Mouse (Mus musculus): Measurements from ENCODE around the gene Xrcc6. TPM values are rescaled to one million over a fixed set of nuclear protein-coding genes. Genes with fewer than 3 reads are reported as not detected.

The Xrcc6 gene
- polyA plus RNA-seq, 1 experiment: 98.6 TPM

- Histone ChIP-seq H3K27me3 (ENCODE audit: control insufficient read depth, insufficient read depth, low read length, poor library complexity, severe bottlenecking) (no peaks in the 10 kb centered on the region), H3K4me1 (ENCODE audit: control insufficient read depth, insufficient read depth, low read length) (no peaks in the 10 kb centered on the region), H3K9ac (ENCODE audit: low read depth, poor library complexity, severe bottlenecking) (no peak overlapping the region), H3K9me3 (replicated peaks; ENCODE audit: control insufficient read depth, insufficient read depth, low read length, poor library complexity, severe bottlenecking) (no peaks in the 10 kb centered on the region), H3K27ac (ENCODE audit: insufficient read depth, low read length) (no peak overlapping the region), H3K4me3 (ENCODE audit: low read depth, low read length) (no peak overlapping the region), H3K36me3 (ENCODE audit: control insufficient read depth, insufficient read depth, low read length, poor library complexity, severe bottlenecking) (no peaks in the 10 kb centered on the region; the same call in none of the 2 replicates)
- TF ChIP-seq CTCF (IDR thresholded peaks at IDR 0.05; ENCODE audit: low read depth, low read length) (no peak), POLR2A (IDR thresholded peaks at IDR 0.05; ENCODE audit: insufficient read depth, low read length) (no peak), EP300 (IDR thresholded peaks at IDR 0.05; ENCODE audit: insufficient read depth, low read depth, low read length) (no peak)
Observed at GRCm38 (mm10) chr15:82004257-82004656, 16.6 kb downstream of the Xrcc6 start.

GRCm38 (mm10) chr15:82011947-82012346 lies 24.3 kb downstream of the Xrcc6 start:
- no peak for TF ChIP-seq EP300 (IDR thresholded peaks at IDR 0.05; ENCODE audit: insufficient read depth, low read depth, low read length)
- TF ChIP-seq POLR2A (IDR thresholded peaks at IDR 0.05; ENCODE audit: insufficient read depth, low read length): no peak
- no peak for TF ChIP-seq CTCF (IDR thresholded peaks at IDR 0.05; ENCODE audit: low read depth, low read length)
- Histone ChIP-seq H3K36me3 (ENCODE audit: control insufficient read depth, insufficient read depth, low read length, poor library complexity, severe bottlenecking) (no peaks in the 10 kb centered on the region), H3K4me1 (ENCODE audit: control insufficient read depth, insufficient read depth, low read length) (no peaks in the 10 kb centered on the region), H3K9me3 (replicated peaks; ENCODE audit: control insufficient read depth, insufficient read depth, low read length, poor library complexity, severe bottlenecking) (no peaks in the 10 kb centered on the region), H3K27ac (ENCODE audit: insufficient read depth, low read length) (no peak overlapping the region), H3K9ac (ENCODE audit: low read depth, poor library complexity, severe bottlenecking) (no peak overlapping the region), H3K4me3 (ENCODE audit: low read depth, low read length) (no peak overlapping the region), H3K27me3 (ENCODE audit: control insufficient read depth, insufficient read depth, low read length, poor library complexity, severe bottlenecking) (no peaks in the 10 kb centered on the region)

GRCm38 (mm10) chr15:82014745-82015391 lies 27.2 kb downstream of the Xrcc6 start:
- no peaks in the 10 kb centered on the region for H3K9me3 ChIP-seq (replicated peaks; ENCODE audit: control insufficient read depth, insufficient read depth, low read length, poor library complexity, severe bottlenecking)
- no peaks in the 10 kb centered on the region for H3K4me1 ChIP-seq (ENCODE audit: control insufficient read depth, insufficient read depth, low read length)
- TF ChIP-seq POLR2A (IDR thresholded peaks at IDR 0.05; ENCODE audit: insufficient read depth, low read length): no peak
- no peak for TF ChIP-seq CTCF (IDR thresholded peaks at IDR 0.05; ENCODE audit: low read depth, low read length)
- no peak for TF ChIP-seq EP300 (IDR thresholded peaks at IDR 0.05; ENCODE audit: insufficient read depth, low read depth, low read length)
- H3K27me3 ChIP-seq (ENCODE audit: control insufficient read depth, insufficient read depth, low read length, poor library complexity, severe bottlenecking): no peaks in the 10 kb centered on the region
- no peak overlapping the region for H3K27ac ChIP-seq (ENCODE audit: insufficient read depth, low read length)
- H3K4me3 ChIP-seq (ENCODE audit: low read depth, low read length): peak overlapping the region; percentile 81
- peaks cover 8% of the 10 kb centered on the region for H3K36me3 ChIP-seq (ENCODE audit: control insufficient read depth, insufficient read depth, low read length, poor library complexity, severe bottlenecking)
- peak overlapping the region; percentile 74 for H3K9ac ChIP-seq (ENCODE audit: low read depth, poor library complexity, severe bottlenecking)

- peak overlapping the region; percentile 74 for H3K9ac ChIP-seq (ENCODE audit: low read depth, poor library complexity, severe bottlenecking)
- peak overlapping the region; percentile 81 for H3K4me3 ChIP-seq (ENCODE audit: low read depth, low read length)
- H3K4me1 ChIP-seq (ENCODE audit: control insufficient read depth, insufficient read depth, low read length): no peaks in the 10 kb centered on the region
- H3K9me3 ChIP-seq (replicated peaks; ENCODE audit: control insufficient read depth, insufficient read depth, low read length, poor library complexity, severe bottlenecking): no peaks in the 10 kb centered on the region
- peaks cover 10% of the 10 kb centered on the region for H3K36me3 ChIP-seq (ENCODE audit: control insufficient read depth, insufficient read depth, low read length, poor library complexity, severe bottlenecking)
- H3K27ac ChIP-seq (ENCODE audit: insufficient read depth, low read length): no peak overlapping the region
- no peaks in the 10 kb centered on the region for H3K27me3 ChIP-seq (ENCODE audit: control insufficient read depth, insufficient read depth, low read length, poor library complexity, severe bottlenecking)
- TF ChIP-seq EP300 (IDR thresholded peaks at IDR 0.05; ENCODE audit: insufficient read depth, low read depth, low read length): no peak
- TF ChIP-seq CTCF (IDR thresholded peaks at IDR 0.05; ENCODE audit: low read depth, low read length): no peak
- TF ChIP-seq POLR2A (IDR thresholded peaks at IDR 0.05; ENCODE audit: insufficient read depth, low read length): no peak
Observed at GRCm38 (mm10) chr15:82015392-82016100, 27.9 kb downstream of the Xrcc6 start.

- H3K27ac ChIP-seq (ENCODE audit: insufficient read depth, low read length): no peak overlapping the region
Observed at GRCm38 (mm10) chr15:82016101-82016808, 28.6 kb downstream of the Xrcc6 start.

More at GRCm38 (mm10) chr15:82016101-82016808, 28.6 kb downstream of the Xrcc6 start:
- Histone ChIP-seq H3K9me3 (replicated peaks; ENCODE audit: control insufficient read depth, insufficient read depth, low read length, poor library complexity, severe bottlenecking) (no peaks in the 10 kb centered on the region), H3K9ac (ENCODE audit: low read depth, poor library complexity, severe bottlenecking) (peak overlapping the region; percentile 74), H3K27me3 (ENCODE audit: control insufficient read depth, insufficient read depth, low read length, poor library complexity, severe bottlenecking) (no peaks in the 10 kb centered on the region), H3K4me1 (ENCODE audit: control insufficient read depth, insufficient read depth, low read length) (no peaks in the 10 kb centered on the region), H3K4me3 (ENCODE audit: low read depth, low read length) (peak overlapping the region; percentile 81), H3K36me3 (ENCODE audit: control insufficient read depth, insufficient read depth, low read length, poor library complexity, severe bottlenecking) (peaks cover 10% of the 10 kb centered on the region)
- TF ChIP-seq POLR2A (IDR thresholded peaks at IDR 0.05; ENCODE audit: insufficient read depth, low read length): peak; percentile 98
- TF ChIP-seq CTCF (IDR thresholded peaks at IDR 0.05; ENCODE audit: low read depth, low read length): no peak
- peak; percentile 18; the same call in 1 of the 2 replicates for TF ChIP-seq EP300 (IDR thresholded peaks at IDR 0.05; ENCODE audit: insufficient read depth, low read depth, low read length)
